Mouse (Mus musculus) stomach, postnatal 0 days (tissue): Measurements from ENCODE around the gene Zfp940. TPM values are rescaled to one million over a fixed set of nuclear protein-coding genes. Genes with fewer than 3 reads are reported as not detected.
"Not testable (repeated sequence)": the region's sequence is repeated elsewhere in the genome, so short reads cannot be mapped to it uniquely, and the experiment has no call there.

Experiments
- ATAC-seq: fragments of 200-750 bp; cut with Nextera tagmentation; 2 replicates; pipeline ENCODE4 v1.8.0; 2017; ENCODE audit not compliant: low FRiP score, low TSS enrichment
- DNase-seq: peaks from one replicate; pipeline ENCODE4 v3.0.0-alpha.2; 2016; ENCODE audit warnings: low spot score
- H3K27ac ChIP-seq: fragments of 300-500 bp; sonication (generic); replicated peaks from 2 replicates; pipeline ENCODE4 v1.5.1; 2014; ENCODE audit warnings: mild to moderate bottlenecking, control low read depth
- H3K27me3 ChIP-seq: fragments of 300-500 bp; sonication (generic); 2 replicates; pipeline ENCODE4 v1.6.1; 2014; ENCODE audit warnings: low read length; ENCODE audit not compliant: control insufficient read depth, insufficient read depth
- H3K36me3 ChIP-seq: fragments of 300-500 bp; sonication (generic); 2 replicates; pipeline ENCODE4 v1.6.1; 2014; ENCODE audit warnings: low read length, mixed read lengths; ENCODE audit not compliant: control insufficient read depth, insufficient read depth
- H3K4me1 ChIP-seq: fragments of 300-500 bp; sonication (generic); replicated peaks from 2 replicates; pipeline ENCODE4 v1.6.1; 2014; ENCODE audit warnings: antibody characterized with exemption; ENCODE audit not compliant: control insufficient read depth, insufficient read depth
- H3K4me2 ChIP-seq: fragments of 300-500 bp; sonication (generic); replicated peaks from 2 replicates; pipeline ENCODE4 v1.6.1; 2014; ENCODE audit warnings: low read depth, mild to moderate bottlenecking, control low read depth, moderate library complexity
- H3K4me3 ChIP-seq: fragments of 300-500 bp; sonication (generic); 2 replicates; pipeline ENCODE4 v1.5.1; 2014; ENCODE audit warnings: low read depth, low read length, control low read depth
- H3K9ac ChIP-seq: fragments of 300-500 bp; sonication (generic); 2 replicates; pipeline ENCODE4 v1.6.1; 2014; ENCODE audit warnings: mild to moderate bottlenecking, low read length, control low read depth, mixed read lengths
- H3K9me3 ChIP-seq: fragments of 300-500 bp; sonication (generic); 2 replicates; pipeline ENCODE4 v1.6.1; 2016; ENCODE audit warnings: low read length; ENCODE audit not compliant: control insufficient read depth
- CTCF ChIP-seq: IDR thresholded peaks from 2 replicates; pipeline ENCODE4 v1.5.1; 2016; ENCODE audit warnings: antibody characterized with exemption, low read depth, mild to moderate bottlenecking, moderate library complexity
- EP300 ChIP-seq: optimal IDR thresholded peaks from 2 replicates; pipeline ENCODE3; 2016; ENCODE audit warnings: antibody characterized with exemption
- WGBS: fragments of 180-500 bp; shearing (Covaris S2); extraction: QIAGEN DNeasy Blood & Tissue Kit; methylation state at CpG from one replicate; pipeline ENCODE4 v1.1.7; 2014; 5-methylcytosine and 5-hydroxymethylcytosine counted together
- polyA plus RNA-seq: library from polyadenylated mRNA; unstranded; fragments of >200 nt; fragmentation: Nextera tagmentation; extraction: Ambion mirVana; gene quantifications from 2 replicates; pipeline ENCODE4 v1.2.1, GENCODE M21; 2015

The Zfp940 gene
- 1.1 and 1.2 TPM in 2 replicates for polyA plus RNA-seq

DNA sequence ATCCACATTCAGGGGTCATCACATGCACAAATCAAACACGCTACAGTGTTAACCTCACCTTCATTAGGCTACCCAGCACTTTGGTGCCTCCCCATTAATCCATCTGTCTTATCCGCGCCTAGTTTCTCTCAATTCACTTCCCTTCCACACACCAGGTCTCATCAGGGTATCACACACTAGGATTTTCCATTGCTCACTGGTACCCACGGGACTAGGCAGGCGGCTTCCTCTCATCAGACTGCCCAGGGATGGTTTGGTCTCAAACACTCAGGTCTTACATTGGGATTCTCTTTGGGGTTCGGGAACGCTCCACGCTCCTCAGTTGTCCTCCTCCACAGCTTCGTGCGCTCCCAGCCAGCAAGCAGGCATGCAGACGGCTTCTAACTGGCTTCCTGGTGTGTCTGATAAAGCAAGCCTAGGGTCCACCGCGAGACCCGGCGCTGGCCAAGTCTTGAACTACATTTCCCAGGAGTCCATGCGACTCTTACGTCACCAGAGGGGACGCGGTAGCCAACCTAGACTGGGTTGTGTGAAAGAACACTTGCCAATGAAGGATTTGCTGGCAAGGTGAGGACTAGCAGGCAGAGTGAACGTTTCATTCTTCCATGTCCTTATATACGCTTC is at the start of gene Zfp940:
TSS of gene Zfp940 (minus strand) at position 451 of the 624 bp plus-strand sequence.
- Histone ChIP-seq H3K27ac (no peak within 1 kb of the TSS), H3K9ac (peak within 1 kb of the TSS; percentile 57), H3K36me3 (no peaks in the 10 kb centered on the region), H3K4me2 (peak within 1 kb of the TSS; percentile 78), H3K9me3 (no peaks in the 10 kb centered on the region), H3K27me3 (no peaks in the 10 kb centered on the region), H3K4me1 (no peaks in the 10 kb centered on the region), H3K4me3 (peak within 1 kb of the TSS; percentile 57)
- TF ChIP-seq EP300, result no peak
- TF ChIP-seq CTCF, result no peak
- ATAC-seq (peak; percentile 90), DNase-seq (peak; percentile 78)
- WGBS, result under 1% methylated on average over 21 of the region's 21 CpGs

DNA sequence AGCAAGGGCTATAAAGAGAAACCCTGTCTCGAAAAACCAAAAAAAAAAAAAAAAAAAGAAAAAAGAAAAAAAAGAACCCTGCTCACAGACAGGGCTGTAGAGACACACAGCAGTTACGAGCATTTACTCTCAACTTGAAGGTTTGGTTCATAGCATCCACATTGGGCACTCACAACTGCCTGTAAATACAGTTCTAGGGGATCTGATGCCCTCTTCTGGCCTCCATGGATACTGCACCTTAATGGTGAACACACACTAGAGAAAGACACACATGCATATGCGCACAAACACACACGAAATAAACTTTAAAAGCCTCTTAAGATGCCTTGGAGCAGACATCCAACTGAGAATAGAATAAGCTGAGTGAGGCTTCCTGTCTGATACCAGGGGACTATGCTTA is 44.9 kb upstream of the Zfp940 start:
- 97% methylated on average over 4 of the region's 4 CpGs for WGBS
- H3K4me2 ChIP-seq, result no peak overlapping the region
- peaks cover 22% of the 10 kb centered on the region for H3K9me3 ChIP-seq
- no peak overlapping the region for H3K4me3 ChIP-seq
- no peaks in the 10 kb centered on the region for H3K27me3 ChIP-seq
- H3K9ac ChIP-seq, result no peak overlapping the region
- H3K4me1 ChIP-seq, result no peaks in the 10 kb centered on the region
- DNase-seq (no peak), ATAC-seq (no peak)
- H3K27ac ChIP-seq, result no peak overlapping the region
- TF ChIP-seq CTCF (peak; percentile 28), EP300 (no peak)
- peaks cover 38% of the 10 kb centered on the region for H3K36me3 ChIP-seq

DNA sequence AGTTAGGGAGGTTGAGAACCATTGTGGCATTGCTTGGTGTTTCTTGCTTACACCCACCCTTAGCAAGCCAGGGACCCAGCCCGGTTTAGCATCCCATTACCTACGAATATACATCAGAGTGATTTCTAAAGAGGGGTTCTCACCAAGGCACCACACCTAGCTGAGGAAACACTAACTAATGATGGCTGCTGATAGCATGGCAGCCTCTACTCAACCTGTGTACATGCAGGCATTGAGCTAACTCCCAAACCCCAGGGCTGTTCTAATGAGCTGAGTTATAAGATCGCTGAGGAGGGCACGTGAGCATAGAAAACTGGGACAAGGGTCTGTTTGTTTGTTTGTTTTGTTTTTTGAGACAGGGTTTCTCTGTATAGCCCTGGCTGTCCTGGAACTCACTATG is 39.3 kb upstream of the Zfp940 start:
- Histone ChIP-seq H3K27me3 (no peaks in the 10 kb centered on the region), H3K27ac (no peak overlapping the region), H3K4me2 (no peak overlapping the region), H3K4me3 (no peak overlapping the region), H3K9ac (no peak overlapping the region), H3K36me3 (peaks cover 38% of the 10 kb centered on the region), H3K4me1 (no peaks in the 10 kb centered on the region), H3K9me3 (peaks cover 20% of the 10 kb centered on the region)
- TF ChIP-seq CTCF (no peak), EP300 (no peak)
- no peak for ATAC-seq
- WGBS, result 99% methylated on average over 4 of the region's 4 CpGs
- no peak for DNase-seq

DNA sequence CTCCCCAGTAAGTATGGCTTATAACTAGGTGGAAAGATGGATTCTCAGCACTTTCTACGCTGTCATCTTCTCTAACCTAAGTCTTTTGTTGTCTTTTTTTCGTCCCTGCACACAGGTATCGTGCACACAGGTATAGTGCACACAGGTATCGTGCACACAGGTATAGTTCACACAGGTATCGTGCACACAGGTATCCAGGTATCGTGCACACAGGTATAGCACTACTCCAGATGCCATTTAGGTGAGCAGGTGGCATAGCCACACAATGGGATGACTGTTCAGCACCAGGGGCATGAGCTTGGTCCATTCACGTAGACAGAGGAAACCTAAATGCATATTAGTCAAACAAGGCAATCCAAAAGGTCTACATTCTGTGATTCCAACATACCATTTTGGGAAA is 37.0 kb upstream of the Zfp940 start:
- 97% methylated on average over 7 of the region's 7 CpGs for WGBS
- no peaks in the 10 kb centered on the region for H3K4me1 ChIP-seq
- no peak overlapping the region for H3K4me3 ChIP-seq
- H3K36me3 ChIP-seq, result peaks cover 31% of the 10 kb centered on the region
- H3K4me2 ChIP-seq, result no peak overlapping the region
- peaks cover 31% of the 10 kb centered on the region for H3K9me3 ChIP-seq
- ATAC-seq (no peak), DNase-seq (no peak)
- H3K27me3 ChIP-seq, result no peaks in the 10 kb centered on the region
- TF ChIP-seq EP300 (no peak), CTCF (no peak)
- H3K27ac ChIP-seq, result no peak overlapping the region
- H3K9ac ChIP-seq, result no peak overlapping the region

DNA sequence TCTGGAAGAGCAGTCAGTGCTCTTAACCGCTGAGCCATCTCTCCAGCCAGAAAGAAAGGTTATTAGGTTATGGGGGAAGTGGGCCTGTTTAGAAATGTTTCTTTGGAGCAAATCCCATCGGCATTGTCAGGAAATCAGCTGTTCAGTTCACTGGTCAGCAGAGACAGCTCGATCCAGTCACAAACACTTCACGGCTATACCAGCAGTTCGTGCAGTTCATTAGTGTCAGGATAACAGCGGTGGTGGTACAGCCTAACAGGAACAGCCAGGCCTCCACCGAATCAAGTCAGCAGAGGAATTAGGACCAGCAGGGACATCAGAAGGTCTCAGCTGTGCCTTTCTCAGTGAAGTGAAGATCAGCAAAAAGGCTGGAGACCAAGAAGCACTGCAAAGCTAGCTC is 27.4 kb upstream of the Zfp940 start:
- no peak overlapping the region for H3K27ac ChIP-seq
- DNase-seq (no peak), ATAC-seq (no peak)
- H3K9ac ChIP-seq, result no peak overlapping the region
- no peak overlapping the region for H3K4me2 ChIP-seq
- no peaks in the 10 kb centered on the region for H3K4me1 ChIP-seq
- 86% methylated on average over 7 of the region's 7 CpGs for WGBS
- no peaks in the 10 kb centered on the region for H3K36me3 ChIP-seq
- no peak overlapping the region for H3K4me3 ChIP-seq
- no peak for TF ChIP-seq EP300
- TF ChIP-seq CTCF, result no peak
- 0 out of 2 replicates have a peak, but pooled peaks cover 7% of the 10 kb centered on the region for H3K9me3 ChIP-seq
- no peaks in the 10 kb centered on the region for H3K27me3 ChIP-seq

DNA sequence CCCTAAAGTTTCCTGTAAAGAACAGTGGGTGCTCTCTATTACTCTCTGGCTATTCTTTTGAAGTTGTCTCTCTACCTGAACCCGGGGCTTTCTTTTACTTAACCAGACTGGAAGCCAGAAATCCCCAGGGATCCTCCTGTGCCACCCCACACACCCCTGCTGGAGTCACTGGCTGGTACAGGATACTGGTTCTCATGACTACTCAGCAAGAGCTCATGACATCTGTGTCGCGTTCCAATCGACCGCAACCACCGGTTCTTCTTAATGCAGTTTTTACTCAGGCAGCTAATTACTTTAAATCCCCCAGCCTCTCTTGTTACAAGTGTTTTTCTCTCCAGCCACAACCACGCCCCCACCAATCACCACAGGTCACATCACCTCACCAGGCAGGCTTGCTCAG is 26.6 kb upstream of the Zfp940 start:
- Histone ChIP-seq H3K4me1 (no peaks in the 10 kb centered on the region), H3K9ac (no peak overlapping the region), H3K27ac (no peak overlapping the region), H3K27me3 (no peaks in the 10 kb centered on the region), H3K9me3 (peaks cover 13% of the 10 kb centered on the region; the same call in 1 of the 2 replicates), H3K4me2 (no peak overlapping the region), H3K36me3 (peaks cover 8% of the 10 kb centered on the region), H3K4me3 (no peak overlapping the region)
- ATAC-seq (no peak), DNase-seq (no peak)
- no peak for TF ChIP-seq EP300
- 72% methylated on average over 7 of the region's 7 CpGs for WGBS

DNA sequence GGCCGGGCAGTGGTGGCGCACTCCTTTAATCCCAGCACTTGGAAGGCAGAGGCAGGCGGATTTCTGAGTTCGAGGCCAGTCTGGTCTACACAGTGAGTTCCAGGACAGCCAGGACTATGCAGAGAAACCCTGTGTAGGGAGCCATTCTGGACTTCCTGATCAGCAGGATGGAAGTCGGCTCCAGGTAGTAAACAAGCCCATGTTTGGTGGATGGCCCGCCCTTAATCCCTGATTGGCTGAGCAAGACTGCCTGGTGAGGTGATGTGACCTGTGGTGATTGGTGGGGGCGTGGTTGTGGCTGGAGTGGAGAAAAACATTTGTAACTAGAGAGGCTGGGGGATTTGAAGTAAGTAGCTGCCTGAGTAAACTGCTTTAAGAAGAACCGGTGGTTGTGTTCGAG is 24.1 kb upstream of the Zfp940 start:
- 94% methylated on average over 9 of the region's 9 CpGs for WGBS

More for the DNA sequence above, 24.1 kb upstream of the Zfp940 start:
- not testable (repeated sequence) for ATAC-seq, DNase-seq, H3K4me3 ChIP-seq, H3K27ac ChIP-seq, H3K4me2 ChIP-seq, H3K9ac ChIP-seq, H3K27me3 ChIP-seq, H3K4me1 ChIP-seq
- H3K36me3 ChIP-seq, result peaks cover 16% of the 10 kb centered on the region
- peaks cover 21% of the 10 kb centered on the region; the same call in 1 of the 2 replicates for H3K9me3 ChIP-seq
